Mouse (Mus musculus): ENCODE measurements around the gene Fam131c. TPM values are rescaled to one million over a fixed set of nuclear protein-coding genes. Genes with fewer than 3 reads are reported as not detected.

Fam131c gene
- total RNA-seq (2023): not detected

GRCm38 (mm10) chr4:141367997-141368791 is at the start of gene Fam131c:
Fam131c (plus strand) TSS chr4:141368220.

GRCm38 (mm10) chr4:141398545-141398944 is 30.5 kb downstream of the Fam131c start, which contains the start of gene Clcnka:
Clcnka (minus strand) TSS chr4:141398724.

GRCm38 (mm10) chr4:141415924-141416323 is 47.9 kb downstream of the Fam131c start, which contains the start of gene Clcnkb:
Clcnkb (minus strand) TSS chr4:141416014.

GRCm38 (mm10) chr4:141420192-141420829 is 52.3 kb downstream of the Fam131c start, which contains the start of gene Hspb7:
Hspb7 (plus strand) TSS chr4:141420779.

Other genes starting within 250 kb of the Fam131c start
- gene Szrd1, start 228.4 kb upstream of the Fam131c start, total RNA-seq (2023): 115 TPM
- 20.2 TPM for gene Fbxo42, start 220.3 kb upstream of the Fam131c start, total RNA-seq (2023)
- 2.6 TPM for gene Rsg1, start 154.3 kb upstream of the Fam131c start, total RNA-seq (2023)
- gene Arhgef19, start 128.7 kb upstream of the Fam131c start, total RNA-seq (2023): not detected
- 4.4 TPM for gene Epha2, start 67.0 kb upstream of the Fam131c start, total RNA-seq (2023)
- gene Clcnka, start 30.5 kb downstream of the Fam131c start, total RNA-seq (2023): not detected
- not detected for gene Clcnkb, start 47.8 kb downstream of the Fam131c start, total RNA-seq (2023)
- gene Hspb7, start 52.6 kb downstream of the Fam131c start, total RNA-seq (2023): not detected
- not detected for gene Srarp, start 67.9 kb downstream of the Fam131c start, total RNA-seq (2023)
- gene Zbtb17, start 76.4 kb downstream of the Fam131c start, total RNA-seq (2023): 40.1 TPM
- gene Spen, start 170.4 kb downstream of the Fam131c start, total RNA-seq (2023): 54.1 TPM
- 0.97 TPM for gene Fblim1, start 237.9 kb downstream of the Fam131c start, total RNA-seq (2023)